Comparison of ENCODE assay signal across 8 mouse cellular contexts in the genomic region with DNA sequence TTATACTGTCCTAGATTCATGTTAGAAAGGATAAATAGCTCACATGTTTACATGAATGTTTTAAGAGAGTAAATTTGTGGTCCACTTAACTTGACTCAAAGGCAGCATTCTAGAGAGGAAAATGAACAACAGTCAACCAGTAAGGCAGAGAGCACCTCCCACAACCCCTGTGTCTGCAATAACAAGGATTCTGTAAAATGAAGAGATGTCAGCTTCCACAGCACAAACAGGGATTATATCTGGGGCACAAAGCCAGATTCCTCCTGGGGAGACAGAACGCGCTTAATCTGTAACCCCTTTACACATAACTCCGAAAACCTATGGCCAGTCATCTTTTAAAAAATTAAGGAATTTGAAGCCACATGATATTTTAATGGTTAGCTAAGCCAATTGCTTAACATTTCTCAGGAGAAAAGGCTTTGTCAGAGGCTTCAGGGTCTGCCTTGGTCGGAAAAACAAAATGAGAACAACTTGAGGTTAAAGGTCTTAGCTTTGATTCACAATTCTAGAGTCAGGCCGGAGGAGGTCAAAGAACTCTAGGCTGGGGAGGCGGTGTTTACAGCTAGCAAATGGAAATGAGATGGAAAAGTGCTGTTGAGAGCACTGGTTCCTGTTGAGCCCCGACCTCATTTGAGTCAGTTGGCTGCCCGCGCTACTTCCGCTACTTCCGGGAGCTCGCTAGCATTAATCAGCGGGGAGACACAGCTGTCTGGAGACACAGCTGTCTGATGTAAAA.
DNase-seq lines count a peak whose midpoint lies in the region; ATAC-seq lines count a peak whose summit lies in the region.

No protein-coding gene starts in this region.

- intact Hi-C loops in left cerebral cortex, postnatal 14 days (cut with DNase I) = loop anchor here (10.0 kb wide), 2 partner anchors 243 to 503 kb away; no protein-coding TSS in a partner anchor

- no peaks in the 10 kb centered on the region for H3K9me3 ChIP-seq in heart, embryonic 10.5 days
- no peaks in the 10 kb centered on the region for H3K9me3 ChIP-seq in hindbrain, embryonic 15.5 days
- H3K9me3 ChIP-seq in liver, embryonic 15.5 days (replicated peaks) = no peaks in the 10 kb centered on the region
- H3K9me3 ChIP-seq in neural tube, embryonic 13.5 days = no peaks in the 10 kb centered on the region

- H3K36me3 ChIP-seq in heart, embryonic 10.5 days = no peaks in the 10 kb centered on the region
- H3K36me3 ChIP-seq in hindbrain, embryonic 15.5 days = no peaks in the 10 kb centered on the region
- H3K36me3 ChIP-seq in liver, embryonic 15.5 days (replicated peaks) = no peaks in the 10 kb centered on the region
- H3K36me3 ChIP-seq in neural tube, embryonic 13.5 days = no peaks in the 10 kb centered on the region

- no peak overlapping the region for H3K27ac ChIP-seq in heart, embryonic 10.5 days
- H3K27ac ChIP-seq in hindbrain, embryonic 15.5 days (replicated peaks) = no peak overlapping the region
- no peak overlapping the region for H3K27ac ChIP-seq in liver, embryonic 15.5 days (replicated peaks)
- H3K27ac ChIP-seq in neural tube, embryonic 13.5 days (replicated peaks) = peak overlapping the region; percentile 47; the same call in 1 of the 2 replicates

- no peak for ATAC-seq in hindbrain, embryonic 15.5 days (ENCODE audit: low FRiP score, low read depth)
- ATAC-seq in liver, embryonic 15.5 days (ENCODE audit: insufficient read depth) = peak; percentile 49; the same call in 1 of the 2 replicates
- ATAC-seq in neural tube, embryonic 13.5 days (ENCODE audit: low read depth) = peak; percentile 40; the same call in 1 of the 2 replicates

- H3K4me2 ChIP-seq in hindbrain, embryonic 15.5 days = peak overlapping the region; percentile 41
- H3K4me2 ChIP-seq in liver, embryonic 15.5 days = no peak overlapping the region; the same call in 1 of the 2 replicates
- peak overlapping the region; percentile 43 for H3K4me2 ChIP-seq in neural tube, embryonic 13.5 days

- H3K9ac ChIP-seq in hindbrain, embryonic 15.5 days = no peak overlapping the region
- no peak overlapping the region for H3K9ac ChIP-seq in liver, embryonic 15.5 days
- H3K9ac ChIP-seq in neural tube, embryonic 13.5 days = no peak overlapping the region

- no peaks in the 10 kb centered on the region for H3K4me1 ChIP-seq in heart, embryonic 10.5 days
- H3K4me1 ChIP-seq in hindbrain, embryonic 15.5 days (replicated peaks) = no peaks in the 10 kb centered on the region; the same call in 1 of the 2 replicates
- no peaks in the 10 kb centered on the region for H3K4me1 ChIP-seq in liver, embryonic 15.5 days (replicated peaks)
- peaks cover 8% of the 10 kb centered on the region for H3K4me1 ChIP-seq in neural tube, embryonic 13.5 days (replicated peaks)

- H3K27me3 ChIP-seq in heart, embryonic 10.5 days (ENCODE audit: insufficient read depth, poor library complexity, severe bottlenecking) = no peaks in the 10 kb centered on the region
- H3K27me3 ChIP-seq in hindbrain, embryonic 15.5 days = no peaks in the 10 kb centered on the region
- H3K27me3 ChIP-seq in liver, embryonic 15.5 days = no peaks in the 10 kb centered on the region
- H3K27me3 ChIP-seq in neural tube, embryonic 13.5 days = no peaks in the 10 kb centered on the region

- peak; percentile 20 to 27 for DNase-seq in heart, adult 18-20 months
- DNase-seq in heart, embryonic 10.5 days (ENCODE audit: low spot score) = no peak
- peak; percentile 5 for DNase-seq in embryo, embryonic 11.5 days (ENCODE audit: low read depth, low spot score)
- no peak for DNase-seq in left cerebral cortex, adult 9 months (ENCODE audit: low spot score in 2 of 2)
- DNase-seq in left cerebral cortex, postnatal 14 days (ENCODE audit: low spot score in 2 of 2) = no peak

- WGBS in heart, embryonic 10.5 days = 66% methylated on average over 13 of the region's 13 CpGs
- 35% methylated on average over 13 of the region's 13 CpGs for WGBS in hindbrain, embryonic 15.5 days
- WGBS in liver, embryonic 15.5 days (ENCODE audit: insufficient replicate concordance) = 40% methylated on average over 13 of the region's 13 CpGs
- WGBS in neural tube, embryonic 13.5 days = 36% methylated on average over 13 of the region's 13 CpGs

- H3K4me3 ChIP-seq in heart, embryonic 10.5 days = no peak overlapping the region
- H3K4me3 ChIP-seq in hindbrain, embryonic 15.5 days = 0 out of 2 replicates have a peak overlapping the region, but pooled peaks have one; percentile 6
- no peak overlapping the region for H3K4me3 ChIP-seq in liver, embryonic 15.5 days (replicated peaks)
- 0 out of 2 replicates have a peak overlapping the region, but pooled peaks have one; percentile 8 for H3K4me3 ChIP-seq in neural tube, embryonic 13.5 days

Comparison
In these comparisons a context has a peak if more than half of its experiments do, and no peak if none do; other contexts are left out.
1. DNase-seq: peak in heart, adult 18-20 months (2 of 2) and embryo, embryonic 11.5 days (single experiment); none in heart, embryonic 10.5 days (single experiment), left cerebral cortex, adult 9 months (0 of 2) and left cerebral cortex, postnatal 14 days (0 of 2).
2. H3K4me3 ChIP-seq: peak in hindbrain, embryonic 15.5 days (single experiment) and neural tube, embryonic 13.5 days (single experiment); none in heart, embryonic 10.5 days (single experiment) and liver, embryonic 15.5 days (single experiment).